Mouse (Mus musculus) thymus, postnatal 4 days (tissue): ENCODE data around the gene Gm20388.

ENCODE experiments used
- DNase-seq: peaks from one replicate; pipeline ENCODE4 v3.0.0; 2021

Gm20388 gene

DNA sequence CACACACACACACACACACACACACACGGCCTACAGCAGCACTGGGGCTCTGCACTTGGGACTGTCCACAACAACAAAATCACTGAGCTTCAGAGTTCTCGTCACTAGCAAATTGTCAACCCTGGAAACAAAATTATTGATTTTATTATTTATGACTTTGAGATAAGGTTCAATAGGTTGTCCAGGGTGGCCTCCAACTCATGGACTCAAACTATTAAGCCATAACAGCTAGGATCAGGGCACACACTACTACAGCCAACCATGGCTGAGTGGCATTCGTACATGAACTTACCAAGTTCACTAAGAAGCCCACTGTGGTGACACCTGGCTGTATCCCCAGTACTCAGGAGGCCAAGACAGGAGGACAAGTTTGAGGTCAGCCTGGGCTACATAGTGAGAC, 182.5 kb downstream of the Gm20388 start:
- DNase-seq = no peak

DNA sequence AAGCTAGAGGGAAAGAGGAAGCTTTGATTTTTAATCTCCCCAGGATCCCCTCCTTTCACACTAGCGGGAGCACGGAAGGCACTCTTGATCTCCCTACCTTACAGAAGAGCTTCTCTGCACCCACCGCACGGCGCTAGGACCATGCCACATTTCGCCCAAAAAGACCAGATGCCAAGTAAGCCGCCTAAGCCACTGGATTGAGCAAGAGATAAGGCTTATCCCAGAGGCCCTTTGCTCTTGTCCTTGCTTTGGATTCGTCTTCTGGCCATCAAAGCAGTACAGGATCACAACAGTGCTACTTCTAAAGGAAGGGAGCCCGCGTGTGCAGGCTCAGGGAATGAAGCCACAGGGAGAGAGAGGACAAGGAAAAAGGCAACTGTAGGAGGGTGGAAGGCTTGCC, 184.2 kb downstream of the Gm20388 start:
- DNase-seq = no peak

DNA sequence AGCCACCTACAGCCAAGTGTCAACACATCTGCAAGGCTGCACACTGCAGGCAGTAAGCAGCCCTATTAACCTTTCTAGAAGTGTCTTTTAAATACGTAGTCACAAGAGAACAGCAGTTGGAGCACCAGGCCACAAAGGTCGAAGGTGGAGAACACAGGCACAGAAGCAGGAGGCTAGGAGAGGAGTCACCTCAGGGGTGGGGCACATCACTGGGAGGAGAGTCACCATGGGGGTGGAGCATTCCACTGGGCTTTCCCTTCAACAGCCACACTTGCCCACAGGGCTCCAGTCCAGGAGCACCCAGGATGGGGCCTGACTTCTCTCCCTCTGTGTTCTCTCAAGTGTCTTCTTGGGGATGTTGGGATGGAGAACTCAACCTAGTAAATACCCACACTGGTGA, 185.8 kb downstream of the Gm20388 start:
- no peak for DNase-seq

DNA sequence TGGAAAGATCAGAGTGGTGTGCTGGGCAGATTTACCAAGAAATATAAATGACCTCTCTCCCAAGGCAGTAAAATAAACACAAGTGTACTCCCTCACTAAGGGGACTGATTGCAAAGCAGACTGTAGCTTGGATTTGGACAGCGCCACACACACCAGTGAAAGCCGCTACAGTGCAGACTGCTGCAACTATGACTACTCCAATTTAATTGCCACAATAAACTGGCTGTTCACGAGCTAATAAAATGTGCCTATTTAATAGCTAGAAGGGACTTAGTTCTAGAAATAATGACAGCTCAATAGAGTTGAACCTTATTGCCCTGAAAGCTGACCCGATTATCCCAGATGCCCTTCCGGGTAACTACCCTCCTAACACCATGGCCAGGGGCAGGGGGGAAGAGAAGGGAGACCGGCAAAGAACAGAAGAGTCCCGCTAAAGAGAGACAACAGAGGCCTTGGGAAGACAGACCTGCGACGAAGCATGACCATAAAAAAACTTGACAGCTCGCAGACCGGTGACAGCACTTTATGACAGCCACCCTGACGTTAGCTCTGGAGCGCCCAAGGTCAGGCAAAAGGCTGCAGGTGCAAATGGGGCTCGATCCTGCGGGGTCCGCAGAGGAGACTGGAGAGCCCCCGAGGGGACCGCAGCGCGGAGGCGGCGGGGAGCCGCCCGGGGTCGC, 189.9 kb downstream of the Gm20388 start:
- DNase-seq = no peak

DNA sequence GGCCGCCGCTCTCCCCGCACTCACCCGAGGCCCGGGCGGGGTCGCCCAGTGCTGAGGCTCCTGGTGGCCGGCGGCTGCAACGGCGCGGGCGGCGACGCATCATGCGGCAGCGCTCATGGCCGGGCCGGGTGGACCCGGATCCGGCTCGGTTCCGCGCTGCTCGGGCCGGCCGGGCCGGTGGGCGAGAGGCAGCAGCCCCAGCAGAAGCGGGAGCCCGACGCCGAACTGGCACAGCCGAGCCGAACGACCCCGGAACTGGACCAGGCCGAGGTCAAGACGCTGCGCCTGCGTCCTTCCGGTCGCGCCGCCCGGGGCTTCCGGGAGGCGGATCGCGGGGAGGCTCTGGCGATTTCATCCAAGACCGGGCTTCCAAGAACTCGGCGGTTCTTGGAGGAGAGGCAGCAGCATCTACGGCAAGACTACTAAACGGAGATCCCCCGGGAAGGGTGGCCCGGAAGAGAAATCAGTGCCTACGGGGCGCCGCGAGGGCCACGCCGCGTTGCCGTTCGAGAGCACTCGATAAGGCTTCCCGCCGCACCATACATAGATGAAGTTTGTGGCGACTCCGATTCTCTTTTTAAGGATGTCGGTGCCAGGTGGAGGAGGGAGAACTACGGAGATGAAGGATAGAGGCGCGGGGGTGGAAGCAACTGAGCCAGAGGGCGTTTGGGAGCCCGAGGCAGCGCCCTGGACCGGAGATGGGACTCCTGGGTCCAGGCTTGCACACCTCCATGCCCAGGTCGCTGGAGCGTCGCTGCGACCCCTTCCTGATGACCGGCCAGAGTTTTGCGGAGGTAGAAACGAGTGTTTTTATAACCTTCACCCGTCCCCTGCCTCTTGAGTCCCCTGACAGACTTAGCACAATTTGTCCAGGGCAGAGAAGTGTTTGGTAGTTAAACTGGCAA, 190.7 kb downstream of the Gm20388 start, which contains the start of gene Zdhhc7:
Gene Zdhhc7 (minus strand): TSS at position 415 of the 905 bp plus-strand sequence.
- peak; percentile 87 for DNase-seq

DNA sequence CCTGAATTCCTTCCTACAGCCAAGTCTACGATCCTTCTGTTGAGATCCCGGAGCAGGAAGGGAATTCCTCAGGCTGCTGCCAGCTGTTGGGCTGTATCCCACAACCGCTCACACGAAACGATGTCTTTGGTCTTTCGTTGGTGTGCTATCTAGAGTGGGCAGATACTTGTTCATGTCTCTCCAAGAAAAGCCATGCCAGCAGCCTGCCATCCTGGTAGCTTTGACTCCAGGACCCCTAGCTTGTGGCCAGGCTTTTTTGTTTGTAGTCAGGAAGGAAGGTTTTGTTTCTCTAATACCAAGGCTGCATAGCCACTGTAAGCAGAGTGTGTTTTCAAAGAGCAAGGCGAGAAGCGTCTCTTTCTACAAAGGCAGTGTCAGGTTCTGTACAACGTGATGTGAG, 193.3 kb downstream of the Gm20388 start:
- no peak for DNase-seq

DNA sequence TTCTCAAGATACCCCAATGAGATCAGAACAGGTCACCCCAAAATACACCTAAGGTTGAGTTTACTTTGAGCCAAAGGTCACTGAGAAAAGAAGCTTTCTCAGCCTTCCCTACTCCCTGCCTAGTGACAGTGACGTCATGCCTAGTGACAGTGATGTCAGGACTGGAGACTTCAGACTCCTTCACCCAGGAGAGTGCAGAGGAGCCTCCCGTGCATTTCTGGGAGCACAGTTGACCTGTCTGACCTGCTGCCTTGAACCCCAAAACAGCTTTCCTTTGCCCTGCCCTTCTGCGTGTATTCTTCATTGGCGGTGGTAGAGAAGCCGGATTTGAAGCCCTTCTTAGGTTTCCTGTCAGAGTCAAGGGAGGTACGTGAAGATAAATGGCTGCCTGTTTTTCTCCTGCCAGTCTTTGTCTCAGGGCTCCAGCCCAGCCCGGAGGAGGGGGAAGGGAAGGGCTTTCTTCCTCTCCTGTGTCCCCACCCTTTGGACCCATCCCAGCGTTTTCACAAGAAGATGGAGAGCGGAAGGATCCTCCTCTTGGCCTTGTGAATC, 194.2 kb downstream of the Gm20388 start:
- DNase-seq = no peak

DNA sequence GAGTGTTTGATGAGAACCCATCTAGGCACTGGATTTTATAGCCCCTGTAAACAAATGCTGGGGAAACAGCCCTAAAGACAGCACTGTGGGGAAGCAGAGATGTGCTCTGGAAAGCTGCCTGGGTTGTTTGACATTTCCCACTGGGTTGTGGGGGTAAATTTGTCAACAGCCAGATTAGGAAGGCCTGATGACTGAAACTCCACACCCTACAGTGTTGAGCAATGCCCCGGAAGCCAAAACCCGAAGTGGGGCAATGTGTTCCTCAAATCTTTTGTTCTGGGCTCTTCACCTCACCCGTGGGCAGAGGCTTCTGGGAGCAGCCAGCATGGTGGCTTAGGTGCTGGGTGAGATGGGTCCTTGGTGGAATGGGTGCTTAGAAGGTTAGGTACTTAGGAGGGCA, 198.5 kb downstream of the Gm20388 start:
- DNase-seq = no peak

DNA sequence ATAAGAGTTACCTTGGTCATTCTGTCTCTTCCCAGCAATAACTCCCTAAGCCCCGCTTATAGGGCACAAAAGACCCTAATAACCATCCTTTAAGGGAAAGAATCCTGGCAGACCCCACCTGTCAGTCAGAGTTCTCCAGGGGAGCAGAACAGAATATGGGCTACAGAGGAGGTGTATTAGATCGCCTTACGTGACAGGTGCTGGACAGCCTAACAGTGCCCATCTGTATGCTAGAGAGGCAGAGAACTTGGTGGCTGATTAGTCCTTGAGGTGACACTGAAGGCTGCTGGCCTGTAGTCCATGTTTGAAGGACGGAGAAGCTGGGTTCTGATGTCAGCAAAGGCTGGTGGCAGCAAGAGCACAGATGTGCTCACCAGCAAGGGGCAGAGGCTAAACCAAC, 200.3 kb downstream of the Gm20388 start:
- DNase-seq = no peak

DNA sequence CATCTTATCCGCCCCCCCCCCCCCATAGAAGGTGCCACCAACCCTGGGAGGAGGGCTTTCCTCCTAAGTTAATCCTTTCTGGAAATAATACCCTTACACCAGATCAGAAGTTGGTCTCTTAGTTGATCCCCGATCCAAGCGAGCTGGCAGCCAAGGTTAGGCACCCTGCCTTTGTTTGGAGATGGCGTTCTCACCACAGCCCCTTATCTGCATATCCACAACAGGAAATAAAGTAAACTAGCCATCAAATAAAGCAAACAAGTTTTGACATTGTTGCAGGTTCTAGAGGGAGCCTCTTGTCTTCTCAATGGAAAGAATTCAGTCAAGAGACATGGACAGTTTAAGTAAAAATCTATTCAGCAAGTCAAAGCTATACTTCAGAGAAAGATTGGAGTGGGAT, 200.7 kb downstream of the Gm20388 start:
- no peak for DNase-seq

DNA sequence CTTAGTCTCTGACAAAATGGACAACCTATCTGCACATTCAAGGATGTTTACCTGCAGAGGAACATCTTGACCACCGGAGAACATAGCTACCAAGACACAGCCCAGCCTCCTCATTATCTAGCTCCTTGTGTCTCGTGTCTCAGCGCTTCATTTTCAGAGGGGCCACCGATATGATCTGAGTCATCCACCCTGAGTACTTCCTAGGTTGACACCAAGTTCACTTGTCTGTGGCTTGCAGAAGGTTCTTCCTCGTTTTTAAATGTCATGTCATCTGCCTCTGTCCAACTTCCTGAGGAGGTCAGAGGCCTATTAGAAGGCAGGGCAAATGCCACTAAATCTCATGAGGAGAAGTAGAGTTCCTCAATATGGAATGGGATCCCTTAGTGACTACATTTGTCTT, 201.9 kb downstream of the Gm20388 start:
- no peak for DNase-seq

DNA sequence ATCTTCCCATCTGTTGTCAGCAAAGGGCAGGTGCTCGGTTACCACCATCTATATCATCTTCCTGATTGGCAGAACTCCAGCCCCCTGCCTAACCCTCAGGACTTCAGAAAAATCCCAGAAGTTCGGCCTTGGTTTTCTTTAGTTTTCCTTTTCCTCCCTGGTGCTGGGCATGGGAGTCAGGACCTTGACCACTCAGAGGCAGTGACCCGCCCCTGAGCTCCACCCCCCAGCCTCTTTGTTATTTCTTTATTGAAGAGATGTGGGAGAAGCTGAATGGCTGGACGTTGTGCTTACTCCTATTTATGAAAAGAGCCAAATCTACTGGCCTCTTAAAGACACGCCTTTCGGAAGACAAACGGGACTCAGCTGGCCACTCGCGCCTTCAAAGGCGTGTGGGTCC, 202.7 kb downstream of the Gm20388 start:
- DNase-seq = peak; percentile 16

DNA sequence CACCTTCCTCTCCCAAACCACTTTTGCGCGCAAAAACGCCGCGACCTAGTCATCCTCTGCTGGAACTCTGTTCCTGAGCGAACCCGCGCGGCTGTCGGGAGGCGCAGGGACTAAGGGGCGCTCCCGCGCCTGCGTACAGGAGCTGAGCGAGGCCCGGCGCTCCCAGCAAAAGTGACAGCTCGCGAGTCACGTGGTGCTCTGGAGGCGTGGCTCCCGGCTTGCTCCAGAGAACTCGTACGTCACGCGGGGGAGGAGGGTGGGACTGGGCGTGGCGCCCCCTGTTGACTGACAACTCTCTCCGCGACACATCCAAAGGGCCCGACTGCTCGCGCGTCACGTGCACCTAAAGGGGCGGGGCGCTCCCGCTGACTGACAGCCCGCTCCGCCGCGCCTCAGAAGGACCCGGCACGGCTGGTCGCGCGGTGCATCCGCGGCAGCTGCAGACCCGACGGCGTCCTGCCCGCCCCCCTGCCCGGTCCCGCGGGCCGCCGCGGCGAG, 203.2 kb downstream of the Gm20388 start, which contains the start of gene 6430548M08Rik:
Gene 6430548M08Rik (plus strand): TSS at position 395 of the 498 bp plus-strand sequence.
- peak; percentile 100 for DNase-seq

DNA sequence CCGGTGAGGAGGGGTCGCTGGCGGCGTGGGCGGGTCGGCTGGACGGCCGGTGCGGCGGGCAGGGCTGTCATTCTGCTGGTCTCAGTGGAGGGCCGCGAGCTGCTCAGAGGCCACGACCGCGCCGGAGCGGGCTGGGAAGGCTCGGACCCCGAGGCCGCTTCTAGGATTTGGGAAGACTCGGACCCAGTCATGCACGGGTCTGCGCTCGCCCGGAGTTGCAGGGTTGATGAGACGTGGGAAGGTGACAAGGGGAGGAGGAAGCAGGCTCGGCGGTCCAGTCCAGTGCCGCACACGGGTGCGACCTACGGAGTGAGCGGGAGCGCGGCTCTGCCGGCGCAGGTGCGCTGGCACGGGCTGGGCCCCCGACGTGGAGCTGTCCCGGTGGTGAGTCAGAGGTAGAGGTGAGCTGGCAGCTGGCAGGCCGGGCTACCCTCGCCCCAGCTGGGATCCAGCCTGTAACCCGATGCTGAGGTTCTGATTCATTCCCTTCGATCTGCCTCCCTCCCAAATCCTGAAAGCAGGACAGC, 203.7 kb downstream of the Gm20388 start:
- DNase-seq = no peak

DNA sequence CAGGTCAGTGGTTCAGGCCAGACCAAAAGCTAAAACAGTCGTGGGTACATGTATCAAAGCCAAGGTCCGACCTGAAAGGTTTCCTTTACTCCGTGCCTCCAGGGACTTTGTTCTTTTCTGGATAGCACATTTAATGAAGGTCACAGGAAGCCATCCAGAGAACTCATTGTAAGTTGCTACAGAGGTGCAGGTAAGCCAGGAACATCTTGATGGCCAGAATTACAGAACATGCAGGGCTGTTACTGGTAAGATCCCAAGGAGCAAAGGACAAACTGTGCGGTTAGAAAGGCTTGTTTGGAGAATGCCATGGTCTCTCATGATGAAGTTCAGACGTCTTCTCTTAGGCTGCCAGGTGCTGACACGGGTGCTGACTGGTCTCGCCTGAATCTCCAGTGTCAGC, 206.0 kb downstream of the Gm20388 start:
- no peak for DNase-seq

DNA sequence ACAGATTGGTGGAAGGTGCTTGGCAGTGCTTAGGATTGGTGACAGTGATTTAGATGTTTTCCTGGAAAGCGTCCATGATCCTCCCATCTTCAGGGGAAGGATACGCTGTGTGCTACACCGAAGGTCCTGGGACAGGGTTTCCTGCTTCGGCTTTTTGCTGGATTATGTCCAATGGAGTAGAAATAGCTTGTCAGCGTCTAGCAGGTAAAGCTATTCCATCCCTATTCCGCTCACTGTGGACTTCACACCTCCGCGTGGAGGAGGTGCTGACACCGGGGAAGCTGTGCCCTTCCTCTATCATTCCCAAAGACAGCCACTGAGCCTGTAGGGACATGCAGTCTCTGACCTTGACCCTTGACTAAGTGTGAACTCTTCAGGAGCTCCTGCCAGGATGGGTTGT, 207.5 kb downstream of the Gm20388 start:
- DNase-seq = no peak

DNA sequence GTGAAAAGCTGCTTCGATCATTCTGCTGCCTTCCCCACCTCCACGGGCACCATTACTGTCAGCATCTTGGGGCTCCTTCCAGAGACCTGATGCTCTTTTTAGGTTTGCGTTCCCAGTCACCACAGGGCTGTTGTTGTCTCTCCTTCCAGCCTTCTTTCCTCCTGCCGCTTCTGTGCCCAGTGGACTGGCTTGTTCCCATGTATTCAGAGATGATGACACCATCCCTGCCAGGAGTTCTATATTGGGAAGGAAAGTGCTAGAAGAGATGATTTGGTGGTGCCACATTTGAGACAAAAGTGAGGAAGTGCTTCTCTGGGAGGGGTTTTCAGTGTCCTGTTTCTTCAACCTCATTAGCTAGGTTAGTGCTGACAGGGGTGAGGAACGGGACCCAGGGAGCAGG, 208.2 kb downstream of the Gm20388 start:
- DNase-seq = no peak

DNA sequence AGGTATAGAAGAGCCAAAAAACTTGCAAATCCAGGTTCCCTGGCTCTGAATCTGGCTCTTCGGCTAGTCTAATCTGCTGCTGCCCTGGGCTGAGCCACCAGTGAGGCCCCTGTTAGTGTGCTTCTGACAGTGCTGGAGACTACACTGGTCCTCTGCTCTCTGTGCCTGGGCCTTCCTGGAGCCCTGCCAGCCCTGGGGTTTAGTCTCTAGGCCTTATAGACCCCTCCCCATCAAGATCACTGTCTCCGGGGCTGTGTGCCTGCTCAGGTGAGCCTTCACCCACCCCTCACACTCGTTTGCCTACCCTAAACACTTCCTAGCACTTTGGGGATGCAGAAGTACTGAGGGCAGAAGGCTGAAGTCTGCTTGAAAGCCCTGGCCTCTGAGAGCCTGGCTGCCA, 208.8 kb downstream of the Gm20388 start:
- DNase-seq = no peak

DNA sequence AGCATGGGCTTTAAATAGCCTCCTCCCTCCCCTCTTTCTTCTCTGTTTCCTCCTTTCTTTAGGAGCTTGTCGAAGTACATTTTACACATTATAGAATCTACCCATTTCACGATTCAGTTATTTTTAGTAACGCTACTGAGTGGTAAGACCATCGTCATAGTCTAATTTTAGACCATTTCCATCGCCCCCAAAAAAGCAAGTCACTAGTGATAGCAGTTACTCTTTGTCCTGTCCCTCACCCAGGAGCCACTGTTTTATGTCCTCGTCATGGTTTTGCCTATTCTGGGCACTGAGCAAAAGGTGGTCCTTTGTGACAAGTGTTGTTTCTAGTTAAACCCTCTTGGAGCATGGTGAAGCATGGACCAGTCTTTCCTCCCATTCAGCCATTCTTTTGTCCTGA, 209.3 kb downstream of the Gm20388 start:
- no peak for DNase-seq

DNA sequence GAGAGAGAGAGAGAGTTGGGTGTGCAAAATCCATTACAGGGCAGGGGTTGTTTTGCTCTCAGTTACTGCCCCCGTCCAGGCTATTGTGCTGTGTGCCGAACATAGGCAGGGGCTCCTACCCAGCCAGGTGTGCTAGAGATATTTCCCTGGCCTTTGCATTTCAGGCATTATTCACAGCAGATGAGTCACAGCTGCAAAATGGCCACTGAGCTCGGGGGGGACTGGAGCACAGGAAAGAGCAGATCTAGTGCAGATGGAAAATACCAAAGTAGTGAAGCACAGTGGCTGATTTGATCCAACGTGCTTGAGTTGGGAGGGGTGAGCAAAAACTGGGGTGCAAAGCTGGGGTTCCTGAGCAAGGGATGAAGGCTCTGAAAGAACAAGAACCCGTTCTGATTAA, 210.3 kb downstream of the Gm20388 start:
- no peak for DNase-seq

DNA sequence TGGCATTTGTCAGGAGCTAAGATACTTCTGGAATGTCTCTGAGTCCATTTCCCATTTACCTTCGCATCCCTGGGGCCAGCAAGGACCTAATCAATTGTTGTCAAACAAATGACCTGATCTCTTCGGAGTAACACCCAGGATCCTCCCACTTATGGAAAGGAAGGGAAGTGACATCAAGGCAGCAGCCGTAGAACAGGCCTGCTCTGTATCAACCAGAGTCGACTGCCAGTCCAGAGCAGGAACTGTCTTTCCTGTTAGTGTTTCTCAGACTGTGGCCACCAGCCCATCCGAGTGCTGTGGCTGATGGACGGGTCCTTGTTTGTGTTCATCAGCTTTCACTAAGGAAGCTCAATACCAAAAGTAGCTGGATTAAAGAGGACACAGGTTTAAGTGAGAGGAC, 213.6 kb downstream of the Gm20388 start:
- no peak for DNase-seq

DNA sequence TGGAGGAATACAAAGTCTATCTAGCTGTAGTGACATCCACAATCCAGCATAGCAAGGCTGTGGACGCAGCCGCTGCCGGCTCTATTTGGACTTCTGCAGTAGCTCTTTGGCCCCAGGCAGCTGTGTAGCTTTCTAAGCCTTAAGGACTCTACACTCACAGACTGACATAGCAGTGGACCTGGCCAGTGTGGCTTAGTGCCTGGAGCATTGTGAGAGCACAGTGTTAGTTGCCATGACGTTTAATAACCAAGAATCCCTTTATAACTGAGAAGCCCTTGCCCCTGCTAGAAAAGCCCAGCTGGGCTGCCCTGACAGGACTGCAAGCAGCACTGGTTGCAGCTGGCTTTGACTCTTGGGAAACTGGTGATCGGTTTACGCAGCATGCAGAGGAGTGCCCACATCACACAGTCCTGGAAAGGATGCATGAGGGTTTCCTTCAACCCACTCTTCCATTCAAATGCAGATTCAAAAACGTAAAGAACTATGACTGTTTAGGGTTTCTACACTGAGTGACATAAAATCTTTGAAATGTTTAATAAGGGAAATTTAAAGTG, 214.3 kb downstream of the Gm20388 start:
- DNase-seq = no peak
